Mouse (Mus musculus): ENCODE results near the gene Fbxw24.
"Not testable (repeated sequence)": the region's sequence is repeated elsewhere in the genome, so short reads cannot be mapped to it uniquely, and the experiment has no call there.

The Fbxw24 gene

DNA sequence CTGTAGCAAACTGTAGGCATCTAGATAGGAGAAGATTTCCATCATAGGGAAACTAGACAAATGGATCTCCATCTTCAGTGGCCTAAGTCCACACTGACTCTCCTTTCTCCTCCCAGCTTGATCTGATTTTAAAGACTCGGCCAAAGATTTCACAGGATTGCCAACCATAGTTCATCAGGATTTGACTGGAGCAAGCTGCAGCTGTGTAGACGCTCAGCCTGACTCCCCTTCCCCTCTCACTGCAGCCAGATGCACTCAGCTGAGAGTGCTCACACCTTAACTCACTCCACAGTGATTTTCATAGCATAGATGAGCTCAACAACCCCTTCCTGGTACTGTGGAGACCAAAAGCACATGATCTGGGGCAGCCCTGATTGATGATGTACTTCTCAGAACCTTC, at the start of gene Fbxw24:
TSS of gene Fbxw24 (minus strand) at position 101 of the 400 bp plus-strand sequence.
- POLR2A ChIA-PET = not testable (repeated sequence)

DNA sequence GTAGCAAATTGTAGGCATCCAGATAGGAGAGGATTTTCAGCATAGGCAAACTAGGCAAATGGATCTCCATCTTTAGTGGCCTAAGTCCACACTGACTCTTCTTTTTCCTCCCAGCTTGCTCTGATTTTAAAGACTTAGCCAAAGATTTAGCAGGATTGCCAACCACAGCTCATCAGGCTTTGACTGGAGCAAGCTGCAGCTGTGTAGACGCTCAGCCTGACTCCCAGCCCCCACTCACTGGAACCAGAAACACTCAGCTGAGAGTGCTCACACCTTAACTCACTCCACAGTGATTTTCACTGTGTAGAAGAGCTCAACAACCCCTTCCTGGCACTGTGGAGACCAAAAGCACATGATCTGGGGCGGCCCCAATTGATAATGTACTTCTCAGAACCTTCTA, 38.7 kb upstream of the Fbxw24 start, which contains the start of gene Fbxw25:
TSS of gene Fbxw25 (minus strand) at position 101 of the 400 bp plus-strand sequence.
- CTCF ChIA-PET = interaction anchor here in 1 of 4 experiments (0.6 kb wide), 1 partner anchor 911 kb away, joined by 3 read pairs; no protein-coding TSS in a partner anchor
- POLR2A ChIA-PET = interaction anchor here in 1 of 4 experiments (1.0 kb wide), 1 partner anchor 11 kb away, joined by 3 read pairs; no protein-coding TSS in a partner anchor

More for the DNA sequence above, at the start of gene Fbxw24:
- CTCF ChIA-PET = not testable (repeated sequence)

DNA sequence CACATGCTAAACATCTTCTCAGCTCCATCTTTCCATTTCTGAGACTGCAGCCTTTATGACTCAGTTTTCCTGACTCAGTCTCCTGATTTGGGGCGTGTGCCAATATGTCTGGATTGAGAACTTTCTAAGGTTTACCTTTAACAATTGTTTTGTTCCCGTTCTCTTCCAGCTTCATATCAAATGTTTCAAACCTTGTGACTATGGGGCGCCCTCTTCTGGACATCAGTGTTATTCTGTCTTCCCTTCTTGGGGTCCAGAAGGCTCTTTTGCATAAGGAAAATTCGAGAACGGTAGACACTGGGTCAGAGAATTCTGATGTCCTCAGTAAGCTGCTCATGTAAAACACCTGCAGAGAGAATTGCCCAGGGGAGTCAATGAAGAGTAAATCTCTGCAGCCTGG, 19.0 kb downstream of the Fbxw24 start:
- POLR2A ChIA-PET = not testable (repeated sequence)
- CTCF ChIA-PET = interaction anchor here (0.6 to 1.5 kb wide), 8 partner anchors 9 to 603 kb away, joined by 3 to 7 read pairs (median 4); no protein-coding TSS in a partner anchor

DNA sequence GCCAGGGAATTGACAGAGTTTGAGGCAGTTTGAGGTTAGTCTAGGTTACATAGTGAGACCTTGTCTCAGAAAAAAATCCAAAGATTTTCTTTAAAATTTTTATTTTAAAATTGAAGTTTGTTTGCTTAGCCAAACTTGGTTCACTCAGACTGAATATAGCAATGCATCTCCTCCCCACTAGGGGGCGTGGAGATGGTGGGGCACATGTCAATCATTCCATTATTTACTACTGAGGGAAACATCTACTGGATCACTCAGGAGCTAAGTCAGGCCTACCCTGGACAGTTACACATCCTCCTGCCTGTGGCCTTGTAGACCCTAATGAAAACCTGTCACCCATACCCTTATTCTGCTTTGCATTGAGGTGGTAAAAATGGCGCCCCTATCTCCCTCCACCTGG, 23.7 kb downstream of the Fbxw24 start:
- POLR2A ChIA-PET = interaction anchor here in 1 of 4 experiments (0.6 kb wide), 1 partner anchor 10 kb away, joined by 5 read pairs; no protein-coding TSS in a partner anchor
- CTCF ChIA-PET = not testable (repeated sequence)

DNA sequence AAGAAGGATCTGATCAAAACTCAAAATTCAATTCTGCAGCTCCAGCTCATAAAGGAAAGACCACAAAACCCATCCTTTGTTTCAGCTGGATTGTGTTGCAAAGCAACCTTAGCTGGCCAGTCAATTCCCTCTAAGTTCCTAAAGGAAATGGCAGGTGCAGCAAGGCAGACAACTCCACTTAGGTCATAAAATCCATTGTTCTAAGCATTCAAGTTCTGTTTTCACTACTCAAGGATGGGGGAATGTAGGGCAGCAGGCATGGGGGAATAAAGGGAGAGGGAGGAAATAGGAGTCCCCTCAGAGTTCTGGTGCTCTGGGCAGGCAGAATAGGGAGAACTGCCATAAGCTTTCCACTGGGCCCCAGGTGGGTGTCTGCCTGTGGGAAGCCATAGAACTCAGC, 28.6 kb downstream of the Fbxw24 start:
- POLR2A ChIA-PET = no interaction called here
- CTCF ChIA-PET = interaction anchor here in 1 of 4 experiments (2.3 kb wide), 1 partner anchor 10 kb away, joined by 7 read pairs; no protein-coding TSS in a partner anchor

DNA sequence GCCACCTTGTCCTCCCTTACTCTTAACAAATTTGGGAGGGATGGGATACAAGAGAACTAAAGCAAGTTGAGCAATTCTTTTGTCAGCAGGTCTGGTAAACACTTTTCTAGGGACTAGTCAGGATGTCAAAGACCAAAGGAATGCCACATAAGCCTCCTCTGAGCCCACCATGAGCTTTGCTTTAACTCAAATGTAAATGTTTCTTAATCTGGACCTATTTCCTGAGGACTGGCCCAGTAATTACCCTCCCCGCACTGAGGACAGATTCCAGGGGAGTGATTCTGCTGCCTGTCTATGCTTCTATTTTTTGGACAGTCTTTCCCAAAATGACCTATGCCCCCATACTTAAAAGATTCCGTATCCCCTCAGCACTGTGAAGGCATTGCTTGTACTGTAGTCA, 31.0 kb downstream of the Fbxw24 start:
- CTCF ChIA-PET = interaction anchor here in 1 of 4 experiments (2.3 kb wide), 1 partner anchor 12 kb away, joined by 7 read pairs; no protein-coding TSS in a partner anchor

DNA sequence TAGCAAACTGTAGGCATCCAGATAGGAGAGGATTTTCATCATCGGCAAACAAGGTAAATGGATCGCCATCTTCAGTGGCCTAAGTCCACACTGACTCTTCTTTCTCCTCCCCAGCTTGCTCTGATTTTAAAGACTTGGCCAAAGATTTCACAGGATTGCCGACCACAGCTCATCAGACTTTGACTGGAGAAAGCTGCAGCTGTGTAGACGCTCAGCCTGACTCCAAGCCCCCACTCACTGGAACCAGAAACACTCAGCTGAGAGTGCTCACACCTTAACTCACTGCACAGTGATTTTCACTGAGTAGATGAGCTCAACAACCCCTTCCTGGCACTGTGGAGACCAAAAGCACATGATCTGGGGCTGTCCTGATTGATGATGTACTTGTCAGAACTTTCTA, 57.7 kb downstream of the Fbxw24 start, which contains the start of gene Fbxw15:
TSS of gene Fbxw15 (minus strand) at position 101 of the 400 bp plus-strand sequence.
- CTCF ChIA-PET, POLR2A ChIA-PET: not testable (repeated sequence)

More for the DNA sequence above, 31.0 kb downstream of the Fbxw24 start:
- POLR2A ChIA-PET = no interaction called here

DNA sequence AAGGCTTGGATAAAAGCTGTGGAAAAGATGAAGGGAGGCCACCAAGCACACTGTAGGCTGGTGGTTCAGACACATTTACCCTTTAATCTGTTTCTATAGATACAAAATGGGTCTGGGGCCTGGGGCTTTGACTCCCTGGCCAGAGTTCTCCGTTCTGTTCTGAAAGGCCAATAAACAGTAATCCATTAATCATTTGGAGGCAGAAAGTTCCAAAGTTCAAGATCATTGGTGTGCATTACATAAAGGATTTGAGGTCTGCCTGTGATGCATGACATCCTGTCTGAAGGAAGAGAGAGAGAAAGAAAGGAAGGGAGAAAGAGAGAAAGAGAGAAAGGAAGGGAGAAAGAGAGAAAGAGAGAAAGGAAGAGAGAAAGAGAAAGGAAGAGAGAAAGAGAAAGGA, 60.3 kb downstream of the Fbxw24 start:
- CTCF ChIA-PET = no interaction called here
- POLR2A ChIA-PET = no interaction called here

DNA sequence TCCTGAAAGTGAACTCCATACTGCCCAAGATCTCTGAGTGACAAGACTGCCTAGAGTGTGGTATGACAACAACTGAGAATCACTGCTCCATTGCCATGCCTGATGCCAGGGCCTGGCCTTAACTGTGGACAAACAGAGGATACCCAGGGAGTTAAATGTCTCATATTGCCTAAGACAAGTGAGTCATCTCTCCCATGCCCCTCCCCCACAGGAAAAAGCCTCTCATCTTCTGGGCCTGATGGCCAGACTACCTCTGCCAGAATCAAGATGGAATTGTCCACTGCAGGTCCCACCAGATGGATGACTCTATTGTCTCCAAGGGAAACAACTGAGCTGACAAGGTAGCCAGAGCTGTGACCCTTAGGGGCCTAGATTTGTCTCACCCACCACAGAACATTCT, 63.8 kb downstream of the Fbxw24 start:
- POLR2A ChIA-PET, CTCF ChIA-PET: not testable (repeated sequence)

DNA sequence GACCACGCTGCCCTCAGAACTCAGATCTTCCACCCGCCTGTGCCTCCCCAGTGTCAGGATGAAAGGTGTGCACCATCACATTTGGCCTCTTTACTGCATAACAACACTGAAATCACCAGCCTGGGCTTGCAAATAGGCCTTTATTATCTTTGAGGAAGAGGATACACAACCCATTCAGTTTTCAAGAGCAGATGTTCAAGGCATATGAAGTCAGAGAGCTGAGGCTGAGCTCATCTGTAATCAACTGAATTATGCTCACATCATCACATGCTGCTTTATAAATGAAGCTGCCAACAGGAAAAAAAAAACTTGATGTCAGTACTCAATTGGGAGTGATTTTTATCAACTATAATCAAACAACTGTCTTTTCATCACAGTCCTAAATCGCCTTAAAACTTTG, 73.4 kb downstream of the Fbxw24 start:
- ChIA-PET CTCF (no interaction called here), POLR2A (no interaction called here)

Data from embryonic stem cell, embryonic (primary cell).